ENCODE assay signal across 8 mouse cellular contexts in genomic region chr4:40722011-40722666, GRCm38 (mm10). TPM values are rescaled to one million over a fixed set of nuclear protein-coding genes. Genes with fewer than 3 reads are reported as not detected.
DNase-seq lines count a peak whose midpoint lies in the region; ATAC-seq lines count a peak whose summit lies in the region.

Dnaja1 (plus strand) TSS chr4:40722150.

- peak within 1 kb of the TSS; percentile 69 for H3K4me2 ChIP-seq in hindbrain, embryonic 11.5 days (replicated peaks; ENCODE audit: low read depth, low read length)

- H3K4me1 ChIP-seq in hindbrain, embryonic 11.5 days (replicated peaks; ENCODE audit: control insufficient read depth, insufficient read depth, low read length) = no peaks in the 10 kb centered on the region; the same call in 1 of the 2 replicates

- H3K36me3 ChIP-seq in hindbrain, embryonic 11.5 days (ENCODE audit: control insufficient read depth, insufficient read depth, low read length) = 0 out of 2 replicates have a peak, but pooled peaks cover 2% of the 10 kb centered on the region

- peak within 1 kb of the TSS; percentile 81 for H3K4me3 ChIP-seq in hindbrain, embryonic 11.5 days (ENCODE audit: low read depth, low read length)

- WGBS in hindbrain, embryonic 11.5 days = under 1% methylated on average over 54 of the region's 54 CpGs

- no peaks in the 10 kb centered on the region for H3K27me3 ChIP-seq in hindbrain, embryonic 11.5 days (ENCODE audit: control insufficient read depth, insufficient read depth, low read length)

- H3K9me3 ChIP-seq in hindbrain, embryonic 11.5 days (ENCODE audit: control insufficient read depth, low read length) = no peaks in the 10 kb centered on the region

- DNase-seq in Muller cell, postnatal 12 days (ENCODE audit: inconsistent ontology term) = peak; percentile 98
- peak; percentile 96 for DNase-seq in cerebellum, adult 9-11 months
- peak; percentile 92 to 98 for DNase-seq in frontal cortex, adult 2 months (ENCODE audit: extremely low spot score in 1 of 2, low spot score in 1 of 2)
- DNase-seq in hindbrain, embryonic 11.5 days (ENCODE audit: low spot score) = peak; percentile 97
- peak; percentile 98 to 99 for DNase-seq in layer of hippocampus, postnatal 10 days (ENCODE audit: low spot score in 2 of 2)
- peak; percentile 96 for DNase-seq in lung, postnatal 10 days
- peak; percentile 99 for DNase-seq in ovary, postnatal 36 days (ENCODE audit: low spot score)
- DNase-seq in thymus, postnatal 25 days = peak; percentile 99

- H3K9ac ChIP-seq in hindbrain, embryonic 11.5 days (ENCODE audit: low read depth, low read length) = peak within 1 kb of the TSS; percentile 97

- peak within 1 kb of the TSS; percentile 99 for H3K27ac ChIP-seq in hindbrain, embryonic 11.5 days (ENCODE audit: low read depth, low read length)

- ATAC-seq in hindbrain, embryonic 11.5 days (ENCODE audit: low FRiP score) = peak; percentile 96

RNA-seq across cellular contexts. Expression of gene Dnaja1, which starts in this region (rescaled TPM):
- polyA plus RNA-seq in frontal cortex, adult 2 months (2012; rRNA removed) = 116 and 127 TPM in 2 replicates
- polyA plus RNA-seq in hindbrain, embryonic 11.5 days (2014; fragmentation: Nextera tagmentation; extraction: Ambion mirVana) = 691 and 740 TPM in 2 replicates
- 100 to 1,000 TPM; 374 to 409 TPM for total RNA-seq in layer of hippocampus, postnatal 10 days (2021)

Comparison
In these comparisons a context has a peak if more than half of its experiments do, and no peak if none do; other contexts are left out.
1. Peak in every context shown above with its lines: DNase-seq, ATAC-seq, H3K4me3 ChIP-seq and H3K27ac ChIP-seq.